Mouse (Mus musculus): ENCODE data around the gene Gm4884.
"Not testable (repeated sequence)": the region's sequence is repeated elsewhere in the genome, so short reads cannot be mapped to it uniquely, and the experiment has no call there.

DNA sequence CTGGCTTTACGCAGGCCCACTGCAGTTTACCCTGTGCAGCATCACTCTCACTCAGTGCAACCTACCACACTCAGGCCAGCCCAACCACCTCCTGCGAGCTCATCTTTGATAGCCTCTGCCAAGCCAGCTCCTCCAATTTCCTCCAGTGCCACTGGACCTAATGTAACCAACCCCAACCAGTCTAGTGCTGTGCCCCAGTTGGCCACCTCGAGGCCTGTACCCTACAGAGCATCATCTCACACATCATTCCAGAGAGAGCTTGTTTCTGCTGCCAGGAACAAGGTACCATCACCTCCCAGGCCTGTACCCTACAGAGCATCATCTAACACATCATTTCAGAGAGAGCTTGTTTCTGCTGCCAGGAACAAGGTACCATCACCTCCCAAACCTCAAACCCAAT is 11.5 kb downstream of the Gm4884 start:
- not testable (repeated sequence) for TF ChIP-seq GATA1, TAL1 (IDR thresholded peaks at IDR 0.05; ENCODE audit: low read length)

Measured in erythroblast, embryonic 14.5 days (primary cell).